Mouse (Mus musculus): ENCODE results near the gene Arl3. TPM values are rescaled to one million over a fixed set of nuclear protein-coding genes. Genes with fewer than 3 reads are reported as not detected.
"Not testable (repeated sequence)": the region's sequence is repeated elsewhere in the genome, so short reads cannot be mapped to it uniquely, and the experiment has no call there.

Gene Arl3
- polyA plus RNA-seq, 1 experiment, result 7.6 TPM

DNA sequence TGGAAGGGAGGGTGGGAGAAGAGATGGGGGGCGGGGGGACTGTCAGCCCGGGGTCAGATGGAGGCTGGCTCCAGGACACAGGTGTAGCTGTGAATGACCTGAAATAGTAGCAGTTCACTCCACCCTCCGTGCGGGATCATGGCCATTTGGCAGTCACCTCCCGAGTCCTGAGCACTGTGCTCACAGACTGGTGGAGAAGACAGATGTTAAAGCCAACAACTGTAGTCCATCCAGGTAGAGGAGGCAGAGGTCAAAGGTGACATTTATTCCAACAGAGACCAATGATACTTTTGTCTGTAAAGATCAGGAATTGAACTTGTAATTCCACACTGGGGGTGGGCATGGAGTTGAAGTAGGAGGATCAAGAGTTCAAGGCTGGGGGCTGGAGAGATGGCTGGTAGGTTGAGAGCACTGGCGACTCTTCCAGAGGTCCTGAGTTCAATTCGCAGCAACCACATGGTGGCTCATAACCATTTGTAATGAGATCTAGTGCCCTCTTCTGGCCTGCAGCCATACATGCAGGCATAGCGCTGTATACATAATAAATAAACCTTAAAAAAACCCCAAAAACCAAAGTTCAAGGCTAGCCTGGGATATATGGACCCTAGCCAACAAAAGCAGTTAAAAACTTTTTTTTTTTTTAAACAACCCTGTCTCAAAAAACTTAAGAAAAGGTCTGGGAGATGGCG, 19.9 kb upstream of the Arl3 start:
- 94% methylated on average over 9 of the region's 9 CpGs for WGBS
- DNase-seq (ENCODE audit: low read depth, low spot score), result no peak

DNA sequence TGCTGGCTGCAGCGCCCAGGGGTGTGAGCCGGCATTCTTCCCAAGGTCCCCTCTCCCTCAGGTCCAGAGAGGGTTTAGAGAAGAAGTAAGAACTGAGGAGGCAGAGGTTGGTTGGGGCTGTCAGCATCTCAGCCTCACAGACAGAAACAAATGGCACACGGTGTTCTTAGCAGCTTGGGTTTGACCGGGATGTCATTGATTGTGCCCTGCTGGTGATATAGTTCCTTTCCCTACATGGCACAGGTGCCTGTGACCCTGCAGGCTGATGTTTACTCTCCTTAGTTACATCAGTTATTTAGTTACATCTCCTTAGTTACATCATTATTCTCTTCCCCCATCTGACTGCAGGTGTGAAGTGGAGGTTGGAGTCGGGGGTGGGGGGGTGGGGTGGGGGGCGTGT, 18.6 kb upstream of the Arl3 start:
- no peak for DNase-seq (ENCODE audit: low read depth, low spot score)
- WGBS, result 77% methylated on average over 6 of the region's 6 CpGs

DNA sequence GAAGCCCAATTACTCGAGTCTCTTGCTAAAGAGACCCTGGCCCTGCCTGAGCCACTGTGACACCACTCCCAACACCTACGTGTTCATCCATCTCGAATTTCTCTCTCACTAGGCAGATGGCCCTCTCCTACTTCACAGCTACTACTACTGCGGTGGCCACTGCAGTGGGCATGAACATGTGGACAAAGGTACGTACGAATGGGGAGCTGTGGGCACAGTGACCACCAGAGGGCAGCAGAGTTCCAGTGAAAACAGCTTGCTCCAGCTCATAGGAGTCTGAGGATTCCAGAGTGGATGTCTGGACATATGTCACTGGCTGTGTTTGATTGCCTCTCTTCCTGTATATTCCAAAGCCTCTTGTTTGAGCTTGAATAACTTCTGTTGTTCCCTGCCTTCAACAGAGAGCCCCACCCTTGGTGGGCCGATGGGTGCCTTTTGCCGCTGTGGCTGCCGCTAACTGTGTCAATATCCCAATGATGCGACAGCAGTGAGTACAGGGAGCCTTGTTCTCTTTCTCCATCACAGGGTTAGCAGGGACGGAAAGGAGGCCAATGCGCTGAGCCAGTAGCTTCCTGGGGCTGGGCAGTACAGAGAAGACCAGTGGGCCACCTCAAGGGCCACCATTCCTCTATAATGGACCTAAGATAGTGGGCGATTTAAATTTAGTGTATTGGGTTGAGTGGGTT, 15.0 kb upstream of the Arl3 start:
- DNase-seq (ENCODE audit: low read depth, low spot score), result no peak
- WGBS, result 60% methylated on average over 13 of the region's 13 CpGs

DNA sequence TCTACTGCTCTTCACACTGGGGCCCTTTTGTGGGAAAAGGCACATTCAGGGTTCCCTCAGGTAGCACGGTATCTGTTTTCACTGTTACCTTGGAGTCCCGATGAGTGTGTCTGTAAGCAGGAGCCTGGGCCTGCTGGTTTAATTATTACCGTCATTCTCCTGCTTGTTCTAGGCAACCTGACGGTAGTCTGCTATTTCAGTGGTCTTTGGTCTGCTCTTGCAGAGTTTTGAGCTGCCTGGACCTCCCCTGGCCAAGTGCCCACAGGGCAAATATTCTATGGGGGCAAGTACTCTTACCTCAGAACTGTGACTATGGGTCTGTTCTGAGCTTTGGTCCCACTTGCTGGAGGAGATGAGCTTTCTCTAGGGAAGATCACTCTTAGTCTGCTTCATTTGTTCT, 2.2 kb upstream of the Arl3 start:
- no peak for DNase-seq (ENCODE audit: low read depth, low spot score)
- 26% methylated on average over 4 of the region's 4 CpGs for WGBS

DNA sequence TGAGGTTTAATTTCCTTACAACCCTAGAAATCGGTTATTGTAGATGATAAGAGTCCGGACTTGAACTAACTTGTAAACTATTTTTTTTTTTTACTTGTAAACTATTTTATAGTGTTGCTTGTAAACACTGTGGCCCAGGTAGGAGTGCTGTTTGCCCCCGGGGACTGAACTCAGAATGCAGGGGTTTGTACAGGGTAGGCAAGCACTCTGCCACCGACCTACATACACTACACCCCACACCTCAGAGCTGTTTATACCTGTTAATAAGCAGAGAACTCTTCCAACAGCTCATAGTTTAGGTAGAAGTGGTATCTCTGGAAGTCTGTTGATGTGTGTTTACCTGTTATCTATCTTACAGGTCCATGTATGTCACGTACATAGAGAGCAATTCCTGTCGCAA, 992 bp upstream of the Arl3 start:
- WGBS, result 37% methylated on average over 6 of the region's 6 CpGs
- no peak for DNase-seq (ENCODE audit: low read depth, low spot score)

DNA sequence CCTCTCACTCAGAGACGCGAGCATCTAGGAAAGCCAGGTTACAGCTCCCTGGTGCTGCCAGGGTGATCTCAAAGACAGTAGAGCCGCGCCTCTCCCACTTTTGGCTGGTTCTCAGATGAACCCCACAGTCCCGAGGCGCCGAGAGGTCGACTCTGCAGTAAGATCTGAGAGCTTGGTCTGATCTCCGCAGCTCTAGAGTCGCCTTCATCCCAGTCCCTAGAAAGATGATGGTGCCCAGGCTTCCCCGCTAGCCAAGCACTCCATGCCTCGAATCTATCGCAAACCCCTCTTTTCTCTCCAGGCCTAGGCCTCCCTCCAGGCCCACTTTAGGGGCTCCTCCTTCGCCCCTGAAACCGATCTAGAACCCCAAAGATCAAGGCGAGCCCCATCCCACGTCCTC, 450 bp downstream of the Arl3 start:
- WGBS, result under 1% methylated on average over 17 of the region's 17 CpGs
- DNase-seq (ENCODE audit: low read depth, low spot score), result no peak

DNA sequence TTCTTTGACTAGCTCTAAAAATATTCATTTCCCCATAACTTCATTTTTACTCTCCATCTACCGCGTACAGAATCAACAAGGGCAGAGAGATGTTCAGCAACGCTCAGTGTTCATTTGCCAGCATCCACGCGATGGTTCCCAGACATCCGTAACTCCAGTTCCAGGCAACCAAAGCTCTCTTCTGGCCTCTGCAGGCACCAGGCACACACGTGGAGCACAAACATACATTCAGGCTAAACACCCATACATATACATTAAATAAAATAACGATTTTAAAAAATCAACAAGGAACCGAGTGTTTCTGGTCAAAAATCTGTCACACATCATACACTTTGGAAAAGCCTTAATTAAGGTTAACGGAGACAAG, 1.1 kb downstream of the Arl3 start:
- DNase-seq (ENCODE audit: low read depth, low spot score), result no peak
- WGBS, result 34% methylated on average over 10 of the region's 10 CpGs

DNA sequence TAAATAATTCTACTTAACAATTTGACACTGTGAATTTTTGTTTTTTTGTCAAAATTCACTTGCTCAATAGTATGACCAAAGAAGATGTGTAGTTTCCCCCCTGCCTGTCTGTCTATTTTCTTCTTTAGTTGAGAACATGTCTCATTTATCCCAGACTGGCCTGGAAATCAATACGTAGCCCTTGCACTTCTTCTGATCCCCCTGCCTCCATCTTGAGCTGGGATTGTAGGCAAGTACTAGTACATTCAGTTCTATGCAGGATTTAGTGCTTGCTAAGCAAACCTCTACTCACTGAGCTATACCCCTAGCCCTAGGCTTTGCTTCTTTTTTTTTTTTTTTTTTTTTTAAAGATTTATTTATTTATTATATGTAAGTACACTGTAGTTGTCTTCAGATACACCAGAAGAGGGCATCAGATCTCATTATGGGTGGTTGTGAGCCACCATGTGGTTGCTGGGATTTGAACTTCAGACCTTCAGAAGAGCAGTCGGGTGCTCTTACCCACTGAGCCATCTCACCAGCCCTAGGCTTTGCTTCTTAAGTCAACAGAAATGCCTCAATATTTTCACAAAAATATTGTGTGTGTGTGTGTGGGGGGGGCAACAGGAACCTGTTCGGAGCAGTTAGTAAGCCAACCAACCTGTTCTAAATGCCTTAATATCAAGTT, 1.7 kb downstream of the Arl3 start:
- 70% methylated on average over 3 of the region's 3 CpGs for WGBS
- not testable (repeated sequence) for DNase-seq (ENCODE audit: low read depth, low spot score)

DNA sequence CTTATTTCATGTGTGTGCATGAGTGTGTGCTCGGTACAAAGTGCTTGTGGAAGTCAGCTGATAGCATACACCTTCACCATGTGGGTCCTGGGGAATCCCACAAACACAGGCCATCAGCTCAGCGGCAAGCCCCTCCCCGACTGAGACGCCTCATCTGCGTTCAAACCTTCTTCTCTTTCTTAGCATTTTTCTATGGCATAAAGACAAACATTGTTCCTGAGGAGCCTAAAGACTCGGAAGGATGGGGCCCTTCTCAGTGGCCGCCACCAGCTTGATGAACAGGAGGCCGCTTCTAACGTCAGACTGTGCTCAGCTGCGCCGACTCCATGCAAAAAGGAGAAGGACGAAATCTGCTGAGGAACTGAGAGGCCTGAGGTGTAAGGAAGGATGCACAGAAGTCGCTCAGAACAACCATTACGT, 8.9 kb downstream of the Arl3 start:
- WGBS, result 86% methylated on average over 14 of the region's 14 CpGs

DNA sequence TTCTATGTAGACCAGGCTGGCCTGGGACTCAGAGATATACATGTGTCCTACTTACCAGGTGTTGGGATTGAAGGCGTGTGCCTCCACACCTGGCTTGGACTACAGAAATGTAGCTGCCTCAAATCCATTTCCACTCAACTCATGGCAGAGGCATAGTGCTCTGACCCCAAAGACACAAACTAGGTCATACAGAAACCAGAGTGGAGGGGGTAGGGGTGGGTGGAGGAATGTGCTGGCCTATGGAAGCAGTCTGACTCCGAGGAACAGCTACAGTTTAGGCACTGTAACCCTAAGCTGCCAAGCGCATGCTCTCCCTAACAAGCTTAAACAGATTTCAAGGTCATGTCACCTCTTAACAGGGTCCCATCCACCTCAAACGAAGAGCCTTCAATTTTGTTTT, 9.4 kb downstream of the Arl3 start:
- no peak for DNase-seq (ENCODE audit: low read depth, low spot score)
- WGBS, result 79% methylated on average over 4 of the region's 4 CpGs

More for the DNA sequence above, 8.9 kb downstream of the Arl3 start:
- DNase-seq (ENCODE audit: low read depth, low spot score), result no peak

DNA sequence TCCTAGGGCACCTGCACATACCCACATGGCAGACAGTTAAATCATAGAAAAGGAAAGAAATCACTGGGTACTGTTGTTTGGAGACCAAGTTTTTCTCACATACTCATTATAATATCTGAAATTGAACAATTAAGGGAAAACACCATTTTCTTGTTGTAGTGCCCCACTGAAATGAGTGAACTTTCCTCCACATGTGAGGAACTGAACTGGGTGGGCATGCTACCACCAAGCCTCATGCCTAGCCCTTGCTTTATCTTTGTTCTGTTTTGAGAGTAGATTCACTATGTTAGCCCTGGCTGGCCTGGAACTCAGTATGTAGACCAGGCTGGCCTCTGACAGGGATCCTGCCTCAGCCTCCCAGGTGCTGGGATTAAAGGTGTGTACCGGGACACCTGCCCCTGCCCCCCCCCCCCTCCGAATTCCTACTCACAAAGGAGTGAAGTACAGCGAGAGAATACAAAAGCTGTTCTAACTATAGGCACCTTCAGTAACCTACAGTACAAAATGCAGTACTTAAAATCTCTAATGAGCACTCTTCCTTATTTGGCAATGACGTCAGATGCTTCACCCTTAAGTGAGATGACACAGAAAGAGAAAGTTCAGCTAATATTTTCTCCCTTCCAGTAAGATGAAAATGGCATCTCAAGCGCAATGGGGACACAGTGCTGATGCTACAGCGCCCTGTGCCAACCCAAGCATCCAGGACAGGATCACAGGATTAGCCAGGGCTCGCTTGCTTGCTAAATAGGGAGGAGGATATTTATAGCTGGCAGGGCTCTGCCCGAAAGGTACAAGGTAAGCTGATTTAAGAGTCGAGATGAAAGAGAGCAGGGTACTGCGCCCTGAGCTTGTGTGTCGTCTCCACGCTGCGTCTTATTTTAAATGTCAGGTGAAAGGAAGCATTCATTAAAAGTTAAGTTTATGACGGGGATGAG, 10.2 kb downstream of the Arl3 start:
- 83% methylated on average over 14 of the region's 14 CpGs for WGBS

DNA sequence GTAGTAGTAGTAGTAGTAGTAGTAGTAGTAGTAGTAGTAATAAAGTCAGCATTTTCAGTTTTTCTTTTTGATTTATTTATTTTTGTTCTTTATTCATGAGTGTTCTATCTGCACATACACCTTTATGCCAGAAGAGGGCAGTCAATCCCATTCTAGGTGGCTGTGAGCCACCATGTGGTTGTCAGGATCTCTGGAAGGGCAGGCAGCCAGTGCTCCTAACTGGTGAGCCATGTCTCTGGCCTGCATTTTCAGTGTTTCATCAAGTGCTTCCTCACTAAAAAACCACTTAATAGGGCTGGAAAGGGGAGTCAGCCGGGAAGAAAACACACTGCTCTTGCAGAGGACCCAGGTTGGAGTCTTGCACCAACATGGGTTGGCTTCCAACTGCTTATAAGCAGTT, 10.9 kb downstream of the Arl3 start:
- 33% methylated on average over 1 of the region's 1 CpGs for WGBS

More for the DNA sequence above, 10.2 kb downstream of the Arl3 start:
- no peak for DNase-seq (ENCODE audit: low read depth, low spot score)

DNA sequence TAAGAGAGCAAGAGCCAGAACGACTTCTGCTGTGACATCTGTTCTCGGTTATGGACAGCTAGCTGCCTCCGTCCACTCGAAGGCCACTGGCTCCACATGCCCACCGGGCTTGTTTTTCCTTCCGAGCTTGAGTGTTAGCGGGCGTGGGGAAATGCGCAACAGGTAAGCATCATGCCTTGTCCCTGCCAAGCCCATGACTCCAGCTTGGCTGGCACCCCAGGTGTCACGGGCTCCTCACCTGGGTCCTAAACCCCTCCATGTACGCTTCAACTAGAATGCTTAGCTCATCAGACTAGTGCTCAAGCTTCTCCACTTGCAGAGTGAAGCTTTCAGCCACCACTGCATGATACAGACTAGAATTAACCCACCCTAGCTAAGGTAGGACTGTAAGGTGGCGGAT, 14.4 kb downstream of the Arl3 start:
- no peak for DNase-seq (ENCODE audit: low read depth, low spot score)
- 65% methylated on average over 12 of the region's 12 CpGs for WGBS

More for the DNA sequence above, 10.9 kb downstream of the Arl3 start:
- no peak for DNase-seq (ENCODE audit: low read depth, low spot score)

DNA sequence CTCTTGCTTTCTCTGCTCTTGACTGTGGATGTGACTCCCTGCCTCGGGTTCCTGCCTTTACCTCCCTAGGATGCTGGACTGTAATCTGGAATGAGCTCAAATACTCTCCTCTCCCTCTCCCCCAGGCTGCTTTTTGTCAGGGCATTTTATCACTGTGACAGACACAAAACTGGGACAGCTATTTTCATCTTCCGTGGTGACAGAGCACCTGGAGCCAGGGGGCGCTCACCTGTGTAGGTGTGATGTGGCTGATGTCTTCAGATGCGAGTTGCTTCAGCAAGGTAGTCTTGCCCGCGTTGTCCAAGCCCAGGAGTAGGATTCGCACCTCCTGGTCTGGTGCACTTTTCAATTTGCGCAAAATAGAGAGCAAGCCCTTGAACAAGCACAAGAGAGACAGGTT, 15.0 kb downstream of the Arl3 start:
- WGBS, result 85% methylated on average over 8 of the region's 8 CpGs
- DNase-seq (ENCODE audit: low read depth, low spot score), result no peak

DNA sequence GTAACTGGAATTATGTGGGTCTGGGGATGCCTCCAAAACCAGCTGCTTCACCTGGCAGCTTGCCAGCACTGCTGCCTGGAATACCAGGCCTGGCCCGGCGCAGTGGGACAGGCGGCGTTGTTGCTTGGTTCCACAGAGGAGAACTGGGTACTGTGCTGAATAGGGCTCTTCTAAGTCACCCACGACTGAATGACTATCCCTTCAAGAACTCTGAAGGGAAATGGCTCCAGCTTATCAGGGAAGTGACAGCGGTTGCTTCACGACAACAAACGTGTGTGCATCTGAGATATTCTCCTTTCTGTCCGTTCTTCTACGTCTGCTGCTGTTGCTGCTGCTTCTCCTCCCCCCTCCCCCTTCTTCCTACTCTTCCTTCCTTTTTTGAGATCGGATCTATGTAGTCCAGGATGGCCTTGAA, 19.4 kb downstream of the Arl3 start:
- DNase-seq (ENCODE audit: low read depth, low spot score), result no peak
- 64% methylated on average over 11 of the region's 11 CpGs for WGBS

DNA sequence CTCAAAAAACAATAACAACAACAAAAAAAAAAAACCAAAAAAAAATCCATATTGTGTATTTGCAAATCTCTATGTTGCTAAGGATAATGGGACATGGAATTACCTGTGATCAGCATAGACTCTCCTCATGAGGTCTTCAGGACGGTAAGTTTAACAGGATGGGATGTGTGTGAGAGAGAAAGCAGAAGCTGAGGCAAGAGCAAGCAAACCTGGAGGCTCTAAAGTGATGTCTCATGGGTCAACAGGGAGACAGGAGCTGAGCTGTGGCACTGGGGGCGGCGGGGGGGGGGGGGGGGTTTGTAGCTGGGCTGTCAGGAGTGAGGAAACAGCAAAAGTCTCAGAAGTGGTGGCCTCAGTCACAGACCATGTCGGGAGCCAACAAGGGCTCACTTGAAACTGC, 20.5 kb downstream of the Arl3 start:
- no peak for DNase-seq (ENCODE audit: low read depth, low spot score)
- WGBS, result 88% methylated on average over 4 of the region's 4 CpGs

DNA sequence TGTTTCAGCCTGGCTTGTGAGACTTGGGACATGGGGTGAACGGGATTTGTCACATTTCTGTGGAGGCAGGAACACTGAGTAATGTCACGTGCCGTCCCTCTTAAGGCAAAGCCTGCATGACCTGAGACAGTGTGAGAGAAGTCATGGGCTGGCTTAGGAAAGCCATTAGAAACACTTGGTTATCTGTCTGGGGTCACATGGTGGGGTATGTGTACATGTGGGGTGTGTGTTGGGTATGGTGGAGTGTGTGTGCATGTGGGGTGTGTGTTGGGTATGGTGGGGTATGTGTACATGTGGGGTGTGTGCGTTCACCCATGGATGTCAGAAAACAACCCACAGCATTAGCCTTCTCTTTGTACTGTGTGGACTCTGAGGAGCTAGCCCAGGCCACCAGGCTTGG, 22.6 kb downstream of the Arl3 start:
- whole genome bisulfite sequencing, result 90% methylated on average over 4 of the region's 4 CpGs
- no peak for DNase-seq (ENCODE audit: low read depth, low spot score)

DNA sequence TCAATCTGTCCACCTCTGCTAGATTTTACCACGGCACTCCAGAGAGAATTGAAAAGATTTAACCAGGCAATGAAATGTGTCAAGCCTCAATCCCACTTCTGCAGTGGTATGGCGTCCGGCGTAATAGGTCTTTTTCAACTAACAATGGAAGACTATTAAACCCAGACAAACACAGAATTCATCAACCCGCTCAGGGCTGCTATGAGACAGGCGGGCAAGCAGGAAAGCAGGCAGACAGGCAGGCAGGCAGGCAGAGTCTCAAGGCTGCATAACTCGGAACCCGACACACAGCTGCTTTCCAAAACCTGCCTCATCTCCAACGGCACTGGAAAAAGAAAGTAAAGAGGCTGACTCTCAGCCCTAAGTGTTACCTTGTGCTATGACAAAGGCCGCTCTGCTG, 24.9 kb downstream of the Arl3 start:
- 86% methylated on average over 10 of the region's 10 CpGs for WGBS
- no peak for DNase-seq (ENCODE audit: low read depth, low spot score)

DNA sequence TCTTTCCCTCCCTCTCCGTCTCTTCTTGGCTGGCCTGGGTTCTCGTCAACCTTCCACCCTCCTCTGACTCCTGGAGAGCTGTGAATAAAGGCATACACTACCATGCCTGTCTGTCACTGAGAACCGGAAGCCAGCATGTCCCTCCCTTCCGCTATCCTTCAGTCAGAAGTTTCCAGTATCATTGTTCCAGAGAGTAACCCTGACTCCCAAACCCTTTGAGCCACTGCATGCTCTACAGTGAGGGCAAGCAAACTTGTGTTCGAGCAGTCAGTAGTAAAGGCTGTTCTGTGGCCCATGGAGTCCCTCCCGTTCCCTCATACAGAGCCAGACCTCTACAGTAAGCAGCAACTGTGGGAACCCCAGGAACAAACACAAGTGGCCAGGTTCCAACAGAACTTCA, 25.4 kb downstream of the Arl3 start:
- 86% methylated on average over 6 of the region's 6 CpGs for WGBS
- DNase-seq (ENCODE audit: low read depth, low spot score), result no peak

DNA sequence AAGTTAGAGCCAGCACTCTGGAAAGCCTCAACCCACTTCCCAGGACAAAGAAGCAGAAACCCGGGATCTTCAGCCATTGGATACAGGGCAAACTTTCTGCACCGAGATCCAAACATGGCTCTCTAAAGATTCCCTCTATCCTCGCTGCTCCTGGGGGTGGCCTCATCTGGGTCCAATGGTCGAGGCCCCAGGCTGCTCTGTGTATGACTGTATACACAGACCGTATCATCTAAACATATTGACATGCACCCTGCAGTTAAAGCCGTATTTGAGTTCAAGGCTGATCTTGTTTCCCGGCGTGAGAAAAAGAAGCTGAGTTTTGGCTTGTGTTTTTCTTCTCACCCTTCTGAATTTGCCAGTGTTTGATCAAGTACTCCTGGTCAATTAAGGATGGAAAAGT, 30.2 kb downstream of the Arl3 start:
- DNase-seq (ENCODE audit: low read depth, low spot score), result no peak
- 62% methylated on average over 8 of the region's 8 CpGs for WGBS
